Mouse (Mus musculus) megakaryocyte, adult 5-6 weeks (primary cell): ENCODE results near the gene C1ra. TPM values are rescaled to one million over a fixed set of nuclear protein-coding genes. Genes with fewer than 3 reads are reported as not detected.
A peak's percentile ranks its signal among the peaks of the same experiment; 100 is the strongest.
"Not testable (repeated sequence)": the region's sequence is repeated elsewhere in the genome, so short reads cannot be mapped to it uniquely, and the experiment has no call there.

Experiments
- ATAC-seq: 2 replicates; pipeline ENCODE4 v1.8.0; 2016; ENCODE audit warnings: mild to moderate bottlenecking, inconsistent platforms; ENCODE audit not compliant: poor library complexity, severe bottlenecking
- total RNA-seq, 2 experiments: library from RNA; stranded (forward) in 1 of 2; stranded (reverse) in 1 of 2; fragments of 153-499, 151-499 nt in 1 of 2; fragments of 221-1000, 200-1000 nt in 1 of 2; gene quantifications; 2 replicates each; pipeline versions ENCODE4 v1.2.3 to v1.2.4; 2015 to 2017

Gene C1ra
- total RNA-seq, 2 experiments from 2014 or later: 3.8 to 4.8 TPM

DNA sequence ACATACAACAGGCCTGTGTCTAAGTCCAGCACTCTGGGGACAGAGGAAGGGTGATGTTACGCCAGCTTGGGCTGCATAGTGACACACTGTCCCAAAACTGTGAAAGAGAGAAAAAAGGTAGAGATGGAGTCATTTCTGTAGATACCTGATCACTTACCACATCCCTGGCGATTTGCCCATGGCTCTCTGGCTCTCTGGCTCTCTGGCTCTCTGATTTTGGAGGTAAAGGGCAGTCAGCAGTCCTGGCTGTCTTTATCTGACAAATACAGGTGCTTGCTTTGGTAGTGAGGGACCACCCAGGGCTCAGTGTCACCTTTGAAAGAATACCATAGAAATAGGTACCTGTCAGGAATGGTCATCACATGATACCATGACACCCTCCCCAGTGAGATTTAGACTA, 29.0 kb downstream of the C1ra start:
- not testable (repeated sequence) for ATAC-seq

DNA sequence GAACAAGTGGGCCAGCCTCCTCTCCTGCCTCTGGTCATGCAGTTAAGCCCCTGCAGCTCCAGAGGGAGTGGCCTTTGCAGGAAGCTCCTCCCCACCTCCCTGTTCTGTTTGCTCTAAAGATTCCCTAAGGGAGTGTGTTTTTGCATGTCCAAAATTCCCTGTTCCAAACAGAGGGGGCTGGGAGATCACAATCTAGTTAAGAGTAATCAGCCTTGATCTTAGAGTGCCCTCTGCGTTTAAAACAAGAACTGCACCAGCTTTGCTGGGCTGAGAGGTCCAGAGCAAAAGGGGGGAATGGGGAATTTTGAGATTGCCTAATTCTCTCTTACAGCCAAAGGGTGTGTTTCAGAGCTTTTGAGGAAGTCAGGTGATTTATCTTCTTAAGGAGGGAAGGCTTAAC, 30.1 kb downstream of the C1ra start, which contains the start of gene C1s1:
C1s1 (minus strand) TSS at position 76 of the 400 bp plus-strand sequence.
- peak; percentile 84 for ATAC-seq

DNA sequence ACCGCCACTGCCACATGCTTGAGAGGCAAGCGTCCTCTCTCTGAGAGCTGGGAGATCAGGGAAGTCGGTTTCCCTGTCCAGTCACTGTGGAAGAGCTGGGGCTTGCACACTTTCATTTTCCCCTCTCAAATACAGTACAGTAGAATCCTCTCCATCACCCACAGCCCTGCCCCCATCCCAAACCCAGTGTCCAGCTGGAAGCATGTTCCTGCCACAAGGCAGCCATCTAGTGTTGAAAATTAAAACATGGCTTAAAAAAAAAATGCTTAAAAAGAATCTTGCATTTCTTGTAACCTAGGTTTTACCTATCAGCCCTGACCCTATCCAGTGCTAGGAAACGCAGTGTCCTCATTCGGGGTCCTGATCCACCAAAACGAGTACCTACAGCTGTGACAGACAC, 32.3 kb downstream of the C1ra start:
- no peak for ATAC-seq

DNA sequence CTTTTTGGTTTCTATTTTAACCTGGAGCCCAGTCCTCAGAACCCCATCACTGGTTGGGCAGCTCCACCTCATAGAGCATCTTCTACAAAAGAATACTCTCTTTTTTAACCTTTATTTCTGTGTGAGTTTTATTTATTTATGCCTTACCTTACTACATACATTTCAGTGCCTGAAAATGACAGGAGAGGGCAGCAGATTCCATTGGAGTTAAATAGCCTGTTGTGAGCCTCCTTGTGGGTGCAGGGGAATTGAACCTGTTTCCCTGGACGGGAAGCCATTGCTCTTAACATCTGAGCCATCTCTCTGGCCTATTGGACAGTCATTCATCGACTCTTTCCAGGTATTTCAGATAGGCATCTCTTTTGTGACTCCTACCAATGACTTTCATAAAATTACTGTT, 33.2 kb downstream of the C1ra start:
- ATAC-seq: no peak

DNA sequence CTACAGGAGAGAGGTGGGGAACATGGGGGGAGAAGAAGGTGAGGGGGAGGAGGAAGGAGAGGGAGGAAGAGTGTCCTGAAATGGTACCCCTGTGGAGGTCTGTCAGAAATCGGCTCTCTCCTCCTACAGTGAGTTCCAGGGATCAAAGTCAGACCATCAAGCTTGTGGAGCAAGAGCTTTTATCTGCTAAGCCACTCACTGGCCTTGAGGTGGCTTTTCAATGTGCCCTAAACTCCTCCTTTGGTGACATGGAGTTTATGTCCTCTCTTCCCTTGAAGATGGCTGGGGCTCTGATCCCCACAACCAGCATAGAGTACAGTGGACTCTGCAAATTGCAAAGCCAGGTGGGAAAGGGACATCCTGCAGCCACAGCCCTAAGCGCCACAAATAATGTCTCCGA, 35.8 kb downstream of the C1ra start:
- ATAC-seq: not testable (repeated sequence)

DNA sequence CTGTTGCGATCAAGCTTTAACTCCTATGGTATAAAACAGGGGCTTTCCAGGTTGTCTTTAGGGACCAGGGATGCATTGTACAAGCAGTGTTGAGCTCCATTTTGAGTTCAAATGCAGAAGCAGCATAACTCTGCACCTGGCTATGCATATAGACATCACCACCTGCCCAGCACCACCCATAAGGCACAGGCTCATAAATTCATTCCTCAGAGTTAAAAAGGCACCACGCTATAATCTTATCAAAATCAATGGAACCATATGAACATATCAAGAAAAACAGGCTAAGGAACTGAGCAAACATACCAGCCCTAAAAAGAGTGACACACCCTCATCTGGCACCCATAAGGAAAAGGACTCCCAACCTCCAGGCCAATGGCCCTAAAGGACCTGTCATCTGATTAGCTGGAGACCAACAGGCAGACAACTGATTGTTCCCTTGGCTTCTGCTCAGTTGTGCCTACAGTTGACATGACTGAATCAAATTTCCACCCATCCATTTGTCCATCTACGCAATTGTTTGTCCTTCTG, 36.9 kb downstream of the C1ra start:
- no peak for ATAC-seq

DNA sequence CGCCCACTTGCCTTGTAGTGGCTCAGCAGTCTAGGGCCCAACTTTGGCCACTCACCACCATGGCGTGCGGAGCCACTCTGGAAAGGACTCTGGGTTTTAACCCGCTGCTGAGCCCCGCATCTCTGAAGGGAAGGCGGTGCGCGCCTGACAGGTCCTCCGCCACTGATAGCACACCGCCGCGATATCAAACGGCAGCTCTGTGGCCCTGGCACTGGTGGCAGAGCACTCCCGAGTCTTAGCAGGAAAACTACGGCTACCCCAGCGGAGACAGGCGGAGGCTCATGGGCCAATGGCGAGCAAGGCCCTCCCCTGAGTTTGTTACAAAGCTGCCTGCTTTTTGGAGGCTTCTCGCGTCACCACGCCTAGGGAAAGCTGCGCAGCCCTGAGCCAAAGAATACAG, 40.6 kb downstream of the C1ra start:
- no peak for ATAC-seq

DNA sequence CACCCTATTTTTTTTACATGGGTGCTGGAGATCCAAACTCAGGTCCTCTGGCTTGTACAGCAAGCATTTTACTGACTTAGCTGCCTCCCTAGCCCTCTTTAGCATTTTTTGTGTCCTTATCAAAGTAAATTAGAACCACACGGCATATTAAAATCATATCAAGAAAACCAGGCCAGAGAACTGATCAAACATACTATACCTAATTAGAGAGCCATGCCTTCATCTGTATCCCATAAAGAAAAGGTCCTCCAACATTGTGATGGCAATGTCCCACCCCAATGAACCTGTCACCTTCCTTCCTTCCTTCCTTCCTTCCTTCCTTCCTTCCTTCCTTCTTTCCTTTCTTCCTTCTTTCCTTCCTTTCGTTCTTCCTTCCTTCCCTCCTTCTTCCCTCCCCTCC, 43.8 kb downstream of the C1ra start:
- not testable (repeated sequence) for ATAC-seq

- not testable (repeated sequence) for ATAC-seq
Observed at GRCm38 (mm10) chr6:124561156-124561555, 49.0 kb downstream of the C1ra start.

DNA sequence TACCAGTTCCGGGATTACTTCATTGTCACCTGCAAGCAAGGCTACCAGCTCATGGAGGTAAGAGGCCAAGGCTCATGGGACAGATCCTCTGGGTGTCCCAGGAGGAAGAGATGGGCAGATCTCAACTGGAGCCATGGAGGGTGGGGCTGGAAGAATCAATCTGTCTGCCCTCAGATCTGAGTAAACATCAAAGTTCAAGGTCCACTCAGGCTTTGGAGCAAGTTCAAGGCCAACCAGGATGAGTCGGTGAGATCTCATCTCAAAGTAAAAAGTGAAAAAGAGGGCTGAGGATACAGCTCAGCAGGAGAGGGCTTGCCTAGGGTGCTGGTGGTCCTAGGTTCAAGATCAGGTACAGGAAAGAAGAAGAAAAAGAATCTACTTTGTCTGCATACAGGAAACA, 49.4 kb downstream of the C1ra start:
- not testable (repeated sequence) for ATAC-seq

DNA sequence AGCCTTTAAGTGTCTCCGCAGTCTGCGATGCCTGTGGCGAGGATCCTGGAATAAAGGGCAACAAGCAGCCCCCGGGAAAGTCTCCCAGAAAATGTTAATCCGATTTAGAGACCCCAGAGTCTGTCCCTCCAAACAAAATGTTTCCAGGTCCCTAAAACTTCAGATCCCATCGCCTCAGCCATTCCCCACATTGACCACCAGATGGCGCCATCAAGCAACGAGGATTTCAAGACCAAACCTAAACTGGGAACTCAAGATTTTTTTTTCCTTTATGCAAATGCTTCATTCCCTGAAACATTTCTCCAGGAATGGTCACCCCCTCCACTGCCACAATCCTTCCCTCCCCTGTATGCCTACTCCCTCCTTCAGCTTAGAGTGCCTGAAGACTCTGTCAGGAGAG, 57.8 kb downstream of the C1ra start, which contains the start of gene C1rb:
C1rb (plus strand) TSS at position 269 of the 400 bp plus-strand sequence.
- peak; percentile 82 for ATAC-seq

Other genes starting within 250 kb of the C1ra start
- gene Cd163, start 207.7 kb upstream of the C1ra start, total RNA-seq (2015): 2.2 TPM in 2 replicates
- gene Cd163, start 207.7 kb upstream of the C1ra start, total RNA-seq (2017): 3.7 and 4.0 TPM in 2 replicates
- 16.1 and 16.8 TPM in 2 replicates for gene Pex5, start 97.3 kb upstream of the C1ra start, total RNA-seq (2015)
- gene Pex5, start 97.3 kb upstream of the C1ra start, total RNA-seq (2017): 17.7 and 18.4 TPM in 2 replicates
- 0.11 and 1.2 TPM in 2 replicates for gene Clstn3, start 47.6 kb upstream of the C1ra start, total RNA-seq (2015)
- 0.51 and 0.73 TPM in 2 replicates for gene Clstn3, start 47.6 kb upstream of the C1ra start, total RNA-seq (2017)
- gene C1rl, start 19.3 kb upstream of the C1ra start, total RNA-seq (2015): 9.2 and 11.8 TPM in 2 replicates
- 15.1 and 15.9 TPM in 2 replicates for gene C1rl, start 19.3 kb upstream of the C1ra start, total RNA-seq (2017)
- 0.14 TPM in 1 of 2 replicates, not detected in the other for gene C1s1, start 30.0 kb downstream of the C1ra start, total RNA-seq (2015)
- 0.28 and 1.0 TPM in 2 replicates for gene C1s1, start 30.0 kb downstream of the C1ra start, total RNA-seq (2017)
- not detected in 2 replicates for gene C1rb, start 57.9 kb downstream of the C1ra start, total RNA-seq (2015)
- not detected in 2 replicates for gene C1rb, start 57.9 kb downstream of the C1ra start, total RNA-seq (2017)
- not detected in 2 replicates for gene C1s2, start 123.7 kb downstream of the C1ra start, total RNA-seq (2015)
- 0.16 TPM in 1 of 2 replicates, not detected in the other for gene C1s2, start 123.7 kb downstream of the C1ra start, total RNA-seq (2017)
- 32.8 and 48.3 TPM in 2 replicates for gene Lpcat3, start 150.6 kb downstream of the C1ra start, total RNA-seq (2015)
- gene Lpcat3, start 150.6 kb downstream of the C1ra start, total RNA-seq (2017): 22.4 and 24.8 TPM in 2 replicates
- gene Emg1, start 199.8 kb downstream of the C1ra start, total RNA-seq (2015): 144 and 179 TPM in 2 replicates
- gene Emg1, start 199.8 kb downstream of the C1ra start, total RNA-seq (2017): 170 and 206 TPM in 2 replicates
- 99.5 and 115 TPM in 2 replicates for gene Phb2, start 199.9 kb downstream of the C1ra start, total RNA-seq (2015)
- gene Phb2, start 199.9 kb downstream of the C1ra start, total RNA-seq (2017): 152 and 160 TPM in 2 replicates
- 308 and 336 TPM in 2 replicates for gene Ptpn6, start 226.3 kb downstream of the C1ra start, total RNA-seq (2015)
- gene Ptpn6, start 226.3 kb downstream of the C1ra start, total RNA-seq (2017): 1,009 and 1,024 TPM in 2 replicates
- 177 and 203 TPM in 2 replicates for gene Grcc10, start 229.0 kb downstream of the C1ra start, total RNA-seq (2015)
- 121 and 136 TPM in 2 replicates for gene Grcc10, start 229.0 kb downstream of the C1ra start, total RNA-seq (2017)
- not detected in 2 replicates for gene Gm45234, start 243.6 kb downstream of the C1ra start, total RNA-seq (2015)
- gene Gm45234, start 243.6 kb downstream of the C1ra start, total RNA-seq (2017): not detected in 2 replicates
- 25.7 and 29.8 TPM in 2 replicates for gene Atn1, start 244.1 kb downstream of the C1ra start, total RNA-seq (2015)
- 3.0 and 10.9 TPM in 2 replicates for gene Atn1, start 244.1 kb downstream of the C1ra start, total RNA-seq (2017)